Mouse (Mus musculus): ENCODE data around the gene Fam214b. TPM values are rescaled to one million over a fixed set of nuclear protein-coding genes. Genes with fewer than 3 reads are reported as not detected.

The Fam214b gene
- total and polyA plus RNA-seq, 3 experiments = 1.3 to 3.8 TPM; not detected in 1

DNA sequence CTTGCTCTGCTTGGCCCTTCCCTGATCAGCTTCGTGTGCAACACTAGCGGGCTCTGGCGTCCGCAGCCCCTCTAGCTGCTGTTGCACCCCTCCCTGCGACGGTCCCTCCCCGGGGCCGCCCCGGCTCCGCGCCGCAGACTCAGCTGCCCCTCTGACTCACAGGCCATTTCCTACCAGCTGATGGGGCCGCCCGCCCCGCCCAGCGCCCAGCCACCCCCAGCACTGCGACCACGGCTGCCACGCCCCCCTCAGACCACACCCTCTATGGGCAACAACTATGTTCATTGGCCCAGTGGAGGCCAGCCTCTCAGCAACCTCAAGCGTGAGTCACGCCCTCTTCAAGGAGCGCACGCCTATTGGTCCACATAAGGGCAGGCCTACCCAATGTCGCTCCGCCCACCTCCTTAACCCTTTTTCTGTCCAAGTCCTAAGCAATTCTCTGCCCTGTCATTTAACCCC lies 5.9 kb downstream of the Fam214b start (continued):
- no peak; a peak in 1 of 4 replicates for TF ChIP-seq EP300 (IDR thresholded peaks at IDR 0.05; ENCODE audit: low read depth in 1 of 2, low read length in 2 of 2)
- no peak for TF ChIP-seq CHD2 (IDR thresholded peaks at IDR 0.05; ENCODE audit: low read length)
- no peak for TF ChIP-seq RAD21 (IDR thresholded peaks at IDR 0.05; ENCODE audit: low read depth, low read length)
- no peak for TF ChIP-seq MYC (IDR thresholded peaks at IDR 0.05; ENCODE audit: low read depth, low read length)
- TF ChIP-seq POLR2AphosphoS5 (IDR thresholded peaks at IDR 0.05; ENCODE audit: borderline replicate concordance, low read depth, low read length) = no peak
- TF ChIP-seq ZC3H11A (IDR thresholded peaks at IDR 0.05; ENCODE audit: low read depth, low read length) = no peak
- peak; percentile 55; the same call in 1 of the 2 replicates for TF ChIP-seq HCFC1 (IDR thresholded peaks at IDR 0.05; ENCODE audit: low read depth, low read length)
- TF ChIP-seq ELF1 (IDR thresholded peaks at IDR 0.05; ENCODE audit: low read depth, low read length) = peak; percentile 23; the same call in 1 of the 2 replicates
- TF ChIP-seq POLR2A (IDR thresholded peaks at IDR 0.05; ENCODE audit: control insufficient read depth in 1 of 2, insufficient read depth in 1 of 2, low read depth in 1 of 2, low read length in 2 of 2, poor library complexity in 1 of 2) = peak in 1 of 2 experiments; percentile 36; a peak in 1 of 4 replicates
- no peak for TF ChIP-seq SMC3 (IDR thresholded peaks at IDR 0.05; ENCODE audit: low read depth, low read length)
- TF ChIP-seq ZNF384 (IDR thresholded peaks at IDR 0.05; ENCODE audit: low read depth, low read length) = no peak

DNA sequence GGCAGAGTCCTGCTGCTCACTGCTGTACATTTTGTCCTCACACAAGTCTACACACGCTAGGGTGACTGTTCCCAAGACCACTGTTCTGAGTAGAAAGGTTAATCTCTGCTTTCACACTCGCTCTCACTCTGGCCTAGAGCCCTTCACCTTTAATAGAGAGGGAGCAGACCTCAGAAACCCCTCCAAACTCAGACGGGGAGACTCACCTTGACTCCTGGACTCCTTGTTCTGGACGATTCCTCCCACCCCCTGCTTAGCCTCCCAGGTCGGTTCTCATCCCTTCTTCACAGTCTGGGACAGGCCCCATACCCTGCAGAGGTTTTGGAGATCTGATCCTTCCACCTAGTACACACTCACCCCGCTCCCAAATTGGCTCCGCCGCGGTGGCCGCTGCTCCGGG lies 6.4 kb downstream of the Fam214b start:
- Histone ChIP-seq H3K9me3 (replicated peaks; ENCODE audit: insufficient read depth, low read length) (no peaks in the 10 kb centered on the region), H3K4me1 (ENCODE audit: control insufficient read depth in 1 of 2, insufficient read depth in 2 of 2, low read length in 2 of 2) (peaks cover 25 to 48% of the 10 kb centered on the region in 2 experiments), H3K79me2 (ENCODE audit: control insufficient read depth, insufficient read depth, low read length, poor library complexity) (no peaks in the 10 kb centered on the region), H3K27ac (ENCODE audit: control insufficient read depth, low read depth, low read length) (peak overlapping the region; percentile 58; the same call in 1 of the 2 replicates), H3K9ac (ENCODE audit: control insufficient read depth, low read depth, low read length, poor library complexity, severe bottlenecking) (peak overlapping the region; percentile 44), H3K36me3 (ENCODE audit: control insufficient read depth in 1 of 2, insufficient read depth in 2 of 2, low read length in 2 of 2) (peaks cover 0 to 28% of the 10 kb centered on the region in 2 experiments; a peak in 2 of 4 replicates), H3K27me3 (ENCODE audit: control insufficient read depth in 1 of 2, insufficient read depth in 2 of 2, low read length in 2 of 2) (no peaks in the 10 kb centered on the region), H3K4me3 (ENCODE audit: control insufficient read depth in 1 of 2, insufficient read depth in 1 of 2, low read depth in 2 of 2, low read length in 2 of 2) (peak overlapping the region; percentile 51 to 77)
- DNase-seq (ENCODE audit: low read depth, low spot score) = no peak
- TF ChIP-seq CTCF (IDR thresholded peaks at IDR 0.05 in 2 of 3, conservative IDR thresholded peaks at IDR 0.05 in 1 of 3; ENCODE audit: control insufficient read depth in 1 of 3, insufficient read depth in 1 of 3, low read depth in 2 of 3, low read length in 3 of 3, poor library complexity in 1 of 3, severe bottlenecking in 1 of 3) (no peak), RCOR1 (IDR thresholded peaks at IDR 0.05; ENCODE audit: low read depth, low read length) (no peak), USF2 (IDR thresholded peaks at IDR 0.05; ENCODE audit: borderline replicate concordance in 1 of 2, insufficient read depth in 1 of 2, low read depth in 1 of 2, low read length in 2 of 2) (no peak), MXI1 (IDR thresholded peaks at IDR 0.05; ENCODE audit: low read depth, low read length) (no peak)

DNA sequence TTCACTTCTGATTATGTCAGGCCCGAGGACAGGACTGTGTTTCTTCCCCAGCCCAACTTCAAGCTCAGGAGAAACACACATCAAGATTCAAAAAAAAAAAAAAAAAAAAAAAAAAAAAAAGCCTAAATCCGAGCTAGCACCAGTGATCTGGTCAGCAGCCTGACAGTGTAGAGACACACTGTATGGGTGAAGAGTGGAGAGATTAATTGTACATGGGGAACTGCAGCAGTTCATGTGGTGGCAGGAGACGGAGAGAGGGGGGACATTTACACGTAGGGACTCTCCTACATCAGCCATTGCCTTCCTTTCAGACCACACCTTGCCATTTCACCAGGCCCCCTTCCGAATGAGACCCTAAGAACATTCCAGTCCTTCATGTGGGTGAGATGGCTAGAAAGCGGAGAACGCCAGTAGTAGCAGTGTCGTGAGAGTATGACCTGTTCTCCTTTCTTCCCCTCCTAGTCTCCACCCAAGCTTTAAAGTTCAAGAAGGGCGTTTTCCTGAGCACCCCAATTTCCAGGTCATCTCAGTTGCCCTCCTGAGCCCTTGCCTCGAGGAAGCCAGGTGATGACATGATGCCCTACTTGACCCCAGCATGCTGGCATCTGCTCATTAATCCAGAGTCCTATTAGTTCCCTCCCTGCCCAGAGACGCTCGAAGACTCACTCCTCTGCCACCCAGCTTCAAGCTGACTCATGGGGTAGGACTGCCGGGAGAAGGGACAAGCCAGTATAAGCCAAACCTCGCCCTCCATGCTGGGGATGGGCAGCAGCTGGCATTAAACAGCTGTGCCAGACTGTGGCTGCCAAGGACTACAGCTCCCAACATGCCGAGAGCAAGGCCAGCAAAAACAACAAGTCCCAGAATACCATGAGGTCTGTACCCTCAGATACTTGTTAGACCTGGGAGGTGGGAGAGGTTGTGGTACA lies 7.2 kb downstream of the Fam214b start:
- peaks cover 0 to 26% of the 10 kb centered on the region in 2 experiments; a peak in 2 of 4 replicates for H3K36me3 ChIP-seq (ENCODE audit: control insufficient read depth in 1 of 2, insufficient read depth in 2 of 2, low read length in 2 of 2)
- no peaks in the 10 kb centered on the region for H3K9me3 ChIP-seq (replicated peaks; ENCODE audit: insufficient read depth, low read length)
- peak overlapping the region; percentile 44 for H3K9ac ChIP-seq (ENCODE audit: control insufficient read depth, low read depth, low read length, poor library complexity, severe bottlenecking)
- TF ChIP-seq EP300 (IDR thresholded peaks at IDR 0.05; ENCODE audit: low read depth in 1 of 2, low read length in 2 of 2) (0 out of 4 replicates have a peak, but pooled peaks of 1 of the 2 experiments have one; percentile 5), HCFC1 (IDR thresholded peaks at IDR 0.05; ENCODE audit: low read depth, low read length) (peak; percentile 83), SIN3A (IDR thresholded peaks at IDR 0.05; ENCODE audit: low read length) (peak; percentile 41), ZMIZ1 (IDR thresholded peaks at IDR 0.05; ENCODE audit: low read depth, low read length) (no peak), TCF12 (IDR thresholded peaks at IDR 0.05; ENCODE audit: low read depth, low read length) (0 out of 2 replicates have a peak, but pooled peaks have one; percentile 3), MAZ (IDR thresholded peaks at IDR 0.05; ENCODE audit: low read depth, low read length) (no peak), ETS1 (IDR thresholded peaks at IDR 0.05; ENCODE audit: low read depth, low read length) (peak; percentile 64; the same call in 1 of the 2 replicates), POLR2AphosphoS5 (IDR thresholded peaks at IDR 0.05; ENCODE audit: borderline replicate concordance, low read depth, low read length) (no peak), KAT2A (conservative IDR thresholded peaks at IDR 0.05; ENCODE audit: low read depth, low read length) (peak; percentile 47; the same call in 1 of the 2 replicates), ZNF384 (IDR thresholded peaks at IDR 0.05; ENCODE audit: low read depth, low read length) (peak; percentile 88), CTCF (IDR thresholded peaks at IDR 0.05 in 2 of 3, conservative IDR thresholded peaks at IDR 0.05 in 1 of 3; ENCODE audit: control insufficient read depth in 1 of 3, insufficient read depth in 1 of 3, low read depth in 2 of 3, low read length in 3 of 3, poor library complexity in 1 of 3, severe bottlenecking in 1 of 3) (no peak)
- H3K79me2 ChIP-seq (ENCODE audit: control insufficient read depth, insufficient read depth, low read length, poor library complexity) = no peaks in the 10 kb centered on the region
- H3K27ac ChIP-seq (ENCODE audit: control insufficient read depth, low read depth, low read length) = peak overlapping the region; percentile 58
- no peaks in the 10 kb centered on the region for H3K27me3 ChIP-seq (ENCODE audit: control insufficient read depth in 1 of 2, insufficient read depth in 2 of 2, low read length in 2 of 2)
- H3K4me1 ChIP-seq (ENCODE audit: control insufficient read depth in 1 of 2, insufficient read depth in 2 of 2, low read length in 2 of 2) = peaks cover 25 to 41% of the 10 kb centered on the region in 2 experiments
- peak overlapping the region; percentile 51 to 77 for H3K4me3 ChIP-seq (ENCODE audit: control insufficient read depth in 1 of 2, insufficient read depth in 1 of 2, low read depth in 2 of 2, low read length in 2 of 2)
- DNase-seq (ENCODE audit: low read depth, low spot score) = peak; percentile 62
